Mouse (Mus musculus): ENCODE results near the gene Lrrc36.

Gene Lrrc36

DNA sequence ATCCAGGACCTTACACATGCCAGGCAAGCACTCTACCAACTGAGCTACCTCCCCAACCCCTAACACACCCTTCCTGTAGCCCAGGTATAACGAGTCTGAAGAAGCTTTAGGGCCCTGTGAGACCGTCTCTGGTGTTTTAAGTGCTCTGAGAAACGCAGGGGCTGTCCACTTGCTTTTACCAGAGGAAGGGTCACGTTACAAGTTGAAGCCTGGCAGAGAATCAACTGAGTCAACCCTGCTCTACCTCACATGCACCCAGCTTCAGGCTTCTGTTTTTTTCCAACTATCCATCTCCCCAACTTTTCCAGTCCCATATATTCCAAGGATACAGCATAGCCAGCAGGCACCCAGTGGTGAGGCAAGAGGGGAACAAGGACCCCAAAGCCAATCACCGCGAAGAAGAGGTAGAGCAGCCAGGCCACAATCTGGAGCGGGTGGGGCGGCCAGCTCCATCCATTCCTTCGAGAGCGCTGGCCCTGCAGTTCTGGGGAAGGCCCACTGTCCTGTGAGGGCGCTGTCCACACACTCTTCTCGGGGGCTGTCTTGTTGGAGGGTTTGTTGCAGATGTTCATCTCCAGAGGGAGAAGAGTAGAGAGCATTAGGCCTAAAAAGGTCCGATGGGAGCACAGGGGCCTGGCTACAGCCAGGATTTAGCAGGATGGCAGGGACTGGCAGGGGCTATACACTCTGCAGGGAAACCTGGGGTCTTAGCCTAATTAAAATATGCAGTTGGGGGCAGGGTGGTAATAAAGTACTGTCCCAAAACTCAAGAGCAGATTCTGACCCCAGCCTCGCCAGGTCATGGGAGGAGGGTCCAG, 70.0 kb downstream of the Lrrc36 start:
- CTCF ChIA-PET, result no interaction called here

DNA sequence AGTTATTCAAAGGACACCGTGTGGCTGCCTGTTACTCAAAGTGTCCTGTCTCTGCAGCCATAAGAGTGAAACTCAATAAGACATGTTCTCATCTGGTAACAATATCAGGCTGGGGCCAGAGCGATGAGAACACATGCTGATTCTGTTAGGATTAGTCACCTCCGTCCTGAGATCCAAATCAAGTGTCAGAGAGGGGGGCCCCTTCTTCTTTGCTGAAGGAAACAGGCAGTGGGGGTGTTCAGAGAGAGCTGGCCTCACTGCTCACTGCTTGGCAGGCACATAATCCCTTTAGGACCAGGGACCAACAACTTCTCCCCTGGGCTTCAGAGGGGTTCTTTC, 70.6 kb downstream of the Lrrc36 start:
- CTCF ChIA-PET, result no interaction called here

DNA sequence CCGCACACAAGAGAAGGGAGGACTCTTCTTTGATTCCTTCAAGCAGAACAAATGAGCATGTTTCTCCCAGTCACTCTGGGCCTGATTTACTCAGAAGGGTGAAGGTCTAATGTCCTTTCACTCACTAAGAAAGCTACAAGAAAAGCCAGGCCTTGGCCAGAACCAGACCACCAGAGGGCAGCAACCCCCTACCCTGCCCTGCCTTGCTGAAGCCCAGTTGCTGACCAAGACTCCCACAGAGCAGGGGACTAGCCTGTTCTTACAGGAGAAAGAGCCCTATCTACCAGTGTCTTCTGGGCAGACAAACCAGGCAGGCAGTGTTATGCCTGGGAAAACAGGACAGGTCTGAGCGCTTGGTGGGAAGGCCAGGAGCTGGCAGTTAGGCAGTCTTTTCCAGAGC, 71.0 kb downstream of the Lrrc36 start:
- CTCF ChIA-PET, result no interaction called here

DNA sequence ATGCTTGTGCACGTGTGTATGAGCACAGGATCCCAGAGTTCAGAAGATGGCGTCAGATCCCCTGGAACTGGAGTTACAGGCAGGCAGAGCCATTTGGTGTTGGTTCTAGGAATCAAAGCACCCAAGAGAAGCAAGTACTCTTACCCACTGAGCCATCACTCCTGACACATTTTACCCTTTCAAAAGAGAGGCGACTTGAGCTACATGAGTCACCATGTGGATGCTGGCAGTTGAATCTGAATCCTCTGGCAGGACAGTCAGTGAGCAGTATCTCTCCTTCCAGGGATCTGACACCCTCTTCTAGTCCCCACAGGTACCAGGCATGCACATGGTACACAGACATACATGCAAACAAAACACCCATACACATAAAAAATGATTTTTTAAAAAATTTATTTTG, 74.7 kb downstream of the Lrrc36 start:
- CTCF ChIA-PET, result no interaction called here

DNA sequence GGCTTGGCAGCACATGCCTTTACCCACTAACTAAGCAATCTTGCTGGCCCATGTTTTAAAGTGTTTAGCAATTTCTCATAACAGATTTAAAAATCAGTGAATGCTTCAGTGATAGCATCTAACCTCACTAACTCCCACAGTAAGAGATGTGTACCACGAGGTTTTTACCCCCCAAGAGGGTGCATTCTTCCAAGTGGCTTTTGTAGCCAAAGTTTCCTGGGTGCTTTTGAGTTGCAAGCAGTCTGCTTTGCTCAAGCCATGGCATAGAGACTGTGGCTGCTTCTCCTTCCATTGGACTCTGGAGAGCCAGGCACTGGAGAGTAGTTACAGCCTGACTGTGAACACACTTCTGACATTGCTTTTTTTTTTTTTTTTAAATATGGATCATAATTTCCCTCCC, 75.9 kb downstream of the Lrrc36 start:
- CTCF ChIA-PET, result no interaction called here

DNA sequence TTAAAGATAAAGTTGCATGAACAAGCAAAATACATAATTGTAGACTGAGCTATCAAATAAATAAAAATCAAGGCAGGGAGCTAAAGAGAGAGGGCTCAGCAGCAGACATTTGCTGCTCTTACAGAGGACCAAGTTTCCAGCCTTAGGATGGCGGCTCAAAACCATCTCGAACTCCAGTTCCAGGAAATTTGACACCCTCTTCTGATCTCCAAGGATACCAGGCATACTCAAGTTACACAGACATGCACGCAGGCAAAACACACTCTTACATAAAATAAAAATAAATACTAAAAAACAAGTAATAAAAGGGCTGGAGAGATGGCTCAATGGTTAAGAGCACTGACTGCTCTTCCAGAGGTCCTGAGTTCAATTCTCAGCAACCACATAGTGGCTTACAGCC, 80.1 kb downstream of the Lrrc36 start:
- CTCF ChIA-PET, result no interaction called here

DNA sequence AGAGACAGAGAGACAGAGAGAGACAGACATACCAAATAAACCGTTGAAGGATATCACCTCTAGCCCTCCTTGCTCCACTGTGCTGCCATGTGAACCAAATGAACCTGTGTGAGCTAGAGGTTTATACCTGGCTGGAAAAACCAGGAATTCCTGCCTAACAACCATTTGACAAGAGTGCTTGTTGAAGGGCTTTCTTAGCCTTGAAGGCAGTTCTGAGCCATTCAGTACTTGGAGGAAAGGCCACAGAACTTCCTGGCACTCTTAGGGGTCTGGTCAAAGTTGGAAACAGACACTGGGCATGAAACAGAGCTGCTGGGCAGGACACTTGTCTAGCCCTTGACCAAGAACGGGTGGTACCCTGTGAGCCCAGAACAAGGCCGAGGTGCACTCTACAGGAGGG, 81.2 kb downstream of the Lrrc36 start:
- CTCF ChIA-PET, result no interaction called here

DNA sequence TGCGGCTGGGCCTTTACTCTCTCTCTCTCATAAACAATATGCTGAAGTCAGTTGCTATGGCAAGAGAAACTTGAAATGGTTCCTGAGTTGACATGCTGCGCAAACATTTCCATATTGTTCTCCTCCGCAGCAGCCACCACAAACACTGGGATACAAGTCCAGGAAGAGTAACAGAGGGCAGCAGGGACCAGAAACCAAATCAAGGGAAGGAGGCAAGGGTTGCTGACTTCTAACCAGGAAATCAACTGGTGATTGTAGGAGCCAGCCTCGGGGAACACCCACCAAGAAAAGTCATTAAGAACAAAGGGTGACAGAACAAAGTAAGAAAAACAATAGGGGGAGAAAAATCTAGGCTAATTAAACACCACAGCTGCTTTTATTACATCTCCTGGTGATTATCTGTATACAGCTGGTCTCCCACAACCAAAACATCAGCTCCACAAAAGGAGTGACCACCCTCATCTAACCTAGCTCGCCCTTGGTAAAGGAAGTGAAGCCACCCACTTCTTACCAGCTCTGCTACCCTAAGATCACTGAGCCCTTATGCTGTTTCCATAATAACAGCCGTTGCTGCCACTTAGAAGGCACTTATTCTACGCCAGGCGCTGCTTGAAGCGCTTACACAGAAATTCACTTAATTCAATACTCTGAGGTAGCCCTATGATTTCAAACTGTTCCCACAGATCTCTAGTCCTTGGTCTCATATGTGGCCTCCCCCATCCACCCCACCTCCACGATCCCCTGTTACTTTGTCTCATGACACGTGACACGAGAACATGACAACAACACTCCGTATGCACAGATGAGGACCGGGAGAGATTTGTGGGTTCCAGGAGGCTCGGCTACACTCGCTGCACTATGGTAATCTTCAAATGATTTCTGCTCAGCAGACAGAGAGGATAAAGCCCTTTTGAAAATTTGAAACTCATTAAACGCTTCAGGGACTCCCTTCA, 82.3 kb downstream of the Lrrc36 start:
- CTCF ChIA-PET, result no interaction called here

DNA sequence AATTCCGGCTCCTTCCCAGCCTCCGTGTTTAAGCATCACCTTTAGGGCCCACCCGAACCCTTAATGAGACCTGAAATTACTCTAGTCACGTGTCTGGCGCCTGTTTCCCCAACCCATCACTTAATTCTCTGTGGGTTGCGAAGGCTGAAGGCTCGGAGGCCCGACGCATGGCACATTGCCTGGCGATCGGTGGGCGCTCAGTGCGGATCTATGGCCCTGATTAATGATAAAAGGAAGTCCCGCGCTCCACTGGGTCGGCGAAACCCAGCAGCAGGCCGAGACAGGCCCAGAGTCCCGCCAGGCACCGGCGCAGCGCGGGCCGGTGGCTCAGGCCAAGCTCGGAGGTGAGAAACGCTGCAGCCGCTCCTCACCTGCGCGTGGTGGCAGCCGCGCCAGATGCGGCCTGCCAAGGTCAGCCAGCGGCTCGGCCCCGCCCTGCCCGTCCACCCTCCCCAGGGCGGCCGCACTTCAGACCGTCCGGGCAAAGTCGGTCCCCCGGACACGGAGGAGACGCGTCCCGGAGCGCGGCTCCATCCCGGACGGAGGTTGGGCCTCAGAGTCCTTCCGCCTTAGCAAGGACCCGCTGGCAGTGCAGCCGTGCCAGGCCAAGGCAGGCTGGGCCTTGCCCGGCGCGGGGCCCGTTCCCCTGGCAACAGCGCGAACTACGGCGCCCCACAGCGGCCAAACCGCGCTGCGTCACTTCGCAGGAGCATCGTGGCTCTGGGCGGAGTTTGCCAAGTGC, 83.2 kb downstream of the Lrrc36 start, which contains the start of gene Zdhhc1:
Zdhhc1 (minus strand) TSS at position 464 of the 742 bp plus-strand sequence.
- CTCF ChIA-PET, result no interaction called here

DNA sequence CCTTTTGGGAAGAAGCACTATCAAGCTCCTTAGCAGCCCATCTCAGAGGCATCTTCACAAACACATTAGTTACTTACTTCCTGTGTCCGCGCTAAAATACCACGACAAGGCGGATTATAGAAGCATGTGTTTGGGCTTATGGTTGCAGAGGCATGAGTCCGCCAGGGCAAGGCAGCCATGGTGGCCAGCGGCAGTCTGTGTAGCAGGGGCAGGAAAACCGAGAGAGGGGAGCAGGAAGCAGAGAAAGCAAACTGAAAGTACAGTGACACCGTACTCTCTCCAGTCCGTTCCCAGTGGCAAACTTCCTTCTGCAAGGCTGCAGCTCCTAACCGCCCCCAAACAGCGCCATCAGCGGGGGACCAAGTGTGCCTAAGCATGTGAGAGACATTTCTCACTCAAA, 86.4 kb downstream of the Lrrc36 start:
- CTCF ChIA-PET, result interaction anchor here (0.5 kb wide), 1 partner anchor 531 kb away, joined by 8 read pairs; no protein-coding TSS in a partner anchor

DNA sequence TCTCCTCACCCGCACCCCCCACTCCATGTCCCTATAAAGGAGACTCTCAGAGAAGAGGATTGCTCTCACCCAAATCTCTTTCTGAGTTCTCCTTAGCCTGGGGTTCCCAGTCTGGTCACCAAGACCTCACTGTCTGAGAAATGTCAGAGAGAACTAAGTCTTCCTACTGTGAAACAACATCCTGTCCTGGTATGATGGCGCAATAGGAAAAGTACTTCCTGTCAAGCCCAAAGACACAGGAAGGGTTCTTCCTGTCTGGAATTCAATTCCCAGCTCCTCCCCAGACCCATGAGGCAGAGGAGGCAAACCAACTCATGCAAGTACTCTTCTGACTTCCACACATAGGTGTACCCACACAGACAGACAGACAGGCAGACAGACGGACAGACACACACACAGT, 91.2 kb downstream of the Lrrc36 start:
- CTCF ChIA-PET, result no interaction called here

DNA sequence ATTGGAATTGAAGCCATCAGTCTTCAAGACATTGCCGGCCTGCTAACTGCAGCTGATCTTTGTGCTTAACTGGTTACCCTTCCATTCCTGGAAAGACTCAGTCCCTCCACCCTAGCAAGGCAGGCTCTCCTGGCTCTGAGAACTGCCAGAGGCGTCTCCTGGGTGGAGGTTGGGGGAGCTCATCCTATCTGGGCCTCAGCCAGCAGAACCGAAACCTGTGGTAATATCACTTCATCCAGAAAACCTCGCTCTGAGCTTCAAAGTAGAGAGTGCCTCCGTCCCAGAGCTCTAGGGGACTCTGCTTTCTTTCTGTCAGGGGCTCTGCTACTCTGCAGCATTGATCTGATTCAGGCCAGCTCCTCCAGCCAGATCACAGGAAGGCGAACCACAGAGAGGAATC, 93.6 kb downstream of the Lrrc36 start:
- CTCF ChIA-PET, result no interaction called here

DNA sequence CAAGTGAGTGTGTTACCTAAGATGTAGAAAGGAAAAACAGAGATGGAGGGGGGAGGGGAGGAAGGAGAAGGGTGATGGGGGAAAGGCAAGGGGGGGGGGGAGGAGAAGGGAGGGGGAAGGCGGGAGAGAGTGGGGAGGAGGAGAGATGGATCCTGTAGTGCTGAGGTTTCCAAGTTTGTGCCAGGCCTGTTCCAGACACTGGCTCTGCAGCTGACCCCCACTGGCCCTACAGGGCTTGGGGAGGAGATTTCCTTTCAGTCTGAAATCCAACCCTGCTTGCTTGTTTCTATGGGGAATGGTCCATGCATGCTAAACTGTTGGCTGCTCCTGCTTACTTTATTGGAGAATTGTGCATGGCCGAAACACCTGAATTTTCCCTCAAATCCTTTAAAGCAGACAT, 95.4 kb downstream of the Lrrc36 start:
- CTCF ChIA-PET, result no interaction called here

DNA sequence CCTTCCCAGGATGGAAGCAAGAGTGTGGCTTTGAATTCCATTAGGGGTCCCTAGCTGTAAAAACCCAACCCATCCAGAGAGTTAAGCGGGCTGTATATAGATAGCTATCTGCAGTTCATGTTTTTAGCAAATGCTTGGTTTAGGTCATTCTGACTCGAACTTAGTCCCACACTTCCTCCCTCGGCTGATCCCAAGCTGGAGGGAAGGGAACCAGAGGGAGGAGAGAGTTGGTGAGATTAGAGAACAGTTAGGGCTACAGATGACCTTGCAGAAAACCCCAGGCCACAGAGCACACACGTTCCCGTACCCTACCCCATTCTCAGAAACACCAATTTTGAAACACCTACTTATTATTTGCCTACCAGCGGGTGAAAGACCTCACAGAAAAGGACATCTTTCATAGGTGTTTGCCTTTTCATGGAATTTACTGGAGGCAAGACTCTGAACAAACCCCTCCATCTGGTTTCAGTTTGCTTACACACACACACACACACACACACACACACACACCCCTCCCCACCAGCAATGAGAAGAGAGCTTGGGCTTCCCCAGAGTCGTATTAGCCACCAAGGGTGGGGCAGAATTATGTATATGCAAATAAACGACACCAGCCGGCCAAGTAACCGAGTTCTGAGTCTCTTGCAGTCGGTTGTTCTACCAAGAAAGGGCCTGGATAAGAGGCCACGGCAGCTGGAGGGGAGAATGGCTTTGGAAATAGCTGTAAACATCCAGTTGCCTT, 96.8 kb downstream of the Lrrc36 start:
- CTCF ChIA-PET, result interaction anchor here (0.6 kb wide), 1 partner anchor 1282 kb away, joined by 5 read pairs; no protein-coding TSS in a partner anchor
